In the genomic region with DNA sequence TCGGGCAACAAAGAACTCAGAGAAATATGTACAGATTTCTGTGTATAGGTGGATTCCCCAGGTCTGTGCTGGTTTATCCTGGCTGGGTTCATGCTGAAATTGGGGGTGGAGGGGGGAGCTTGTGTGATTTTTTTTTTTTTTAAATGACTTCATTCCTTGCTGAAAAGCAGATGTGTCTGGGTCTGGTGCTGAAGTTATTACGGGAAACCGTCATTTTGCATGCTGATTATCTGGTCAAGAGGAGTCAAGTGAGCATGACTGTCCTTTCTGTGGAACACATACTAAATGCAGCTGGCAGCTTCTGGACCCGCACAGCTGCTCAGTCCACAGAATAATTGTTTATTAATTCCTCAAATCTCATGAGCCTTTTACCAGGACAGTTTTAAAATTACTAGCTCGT, we compare ENCODE assay signal across 7 mouse cellular contexts.
A peak's percentile ranks its signal among the peaks of the same experiment; 100 is the strongest.
DNase-seq lines count a peak whose midpoint lies in the region; ATAC-seq and TF ChIP-seq lines count a peak whose summit lies in the region.

No protein-coding gene starts in this region.

- no peak for TF ChIP-seq POLR2A in lung, adult 2 months (IDR thresholded peaks at IDR 0.05; ENCODE audit: borderline replicate concordance, extremely low read depth, low read depth, low read length)

- no peak for TF ChIP-seq CTCF in left cerebral cortex, adult 2 months (IDR thresholded peaks at IDR 0.05)
- no peak for TF ChIP-seq CTCF in lung, adult 2 months (IDR thresholded peaks at IDR 0.05; ENCODE audit: insufficient read depth, low read length)

- no peaks in the 10 kb centered on the region for H3K36me3 ChIP-seq in forebrain, embryonic 12.5 days (replicated peaks)
- no peaks in the 10 kb centered on the region for H3K36me3 ChIP-seq in limb, embryonic 10.5 days
- no peaks in the 10 kb centered on the region for H3K36me3 ChIP-seq in stomach, embryonic 14.5 days (ENCODE audit: control insufficient read depth, insufficient read depth, low read length)

- H3K4me2 ChIP-seq in forebrain, embryonic 12.5 days, result peak overlapping the region; percentile 47
- peak overlapping the region; percentile 40 for H3K4me2 ChIP-seq in stomach, embryonic 14.5 days (replicated peaks; ENCODE audit: low read depth, low read length)

- 50% methylated on average over 5 of the region's 5 CpGs for WGBS in forebrain, embryonic 12.5 days
- WGBS in limb, embryonic 10.5 days, result 65% methylated on average over 5 of the region's 5 CpGs
- WGBS in stomach, embryonic 14.5 days, result 25% methylated on average over 5 of the region's 5 CpGs
- 44% methylated on average over 5 of the region's 5 CpGs for WGBS in lung, adult 2 months

- H3K9ac ChIP-seq in forebrain, embryonic 12.5 days, result peak overlapping the region; percentile 36; the same call in 1 of the 2 replicates
- no peak overlapping the region for H3K9ac ChIP-seq in stomach, embryonic 14.5 days (replicated peaks; ENCODE audit: low read depth, low read length)

- H3K9me3 ChIP-seq in forebrain, embryonic 12.5 days, result no peaks in the 10 kb centered on the region
- H3K9me3 ChIP-seq in limb, embryonic 10.5 days (replicated peaks), result no peaks in the 10 kb centered on the region
- no peaks in the 10 kb centered on the region for H3K9me3 ChIP-seq in stomach, embryonic 14.5 days (ENCODE audit: control insufficient read depth, low read depth, low read length)

- ATAC-seq in forebrain, embryonic 12.5 days (ENCODE audit: low FRiP score), result no peak
- no peak for ATAC-seq in stomach, embryonic 14.5 days (ENCODE audit: insufficient number of reproducible peaks, insufficient read depth, low FRiP score, low read depth)

- intact Hi-C loops in left cerebral cortex, adult 2 months (cut with DNase I), result loop anchor here (10.0 kb wide), 1 partner anchor 215 kb away; no protein-coding TSS in a partner anchor

- peaks cover 35% of the 10 kb centered on the region for H3K4me1 ChIP-seq in forebrain, embryonic 12.5 days
- peaks cover 21% of the 10 kb centered on the region for H3K4me1 ChIP-seq in limb, embryonic 10.5 days
- peaks cover 13% of the 10 kb centered on the region; the same call in 1 of the 2 replicates for H3K4me1 ChIP-seq in stomach, embryonic 14.5 days (ENCODE audit: control insufficient read depth, insufficient read depth, low read length)
- H3K4me1 ChIP-seq in lung, adult 2 months (ENCODE audit: control insufficient read depth, insufficient read depth, low read length), result no peaks in the 10 kb centered on the region

- H3K27me3 ChIP-seq in forebrain, embryonic 12.5 days, result no peaks in the 10 kb centered on the region
- no peaks in the 10 kb centered on the region for H3K27me3 ChIP-seq in limb, embryonic 10.5 days (ENCODE audit: low read depth, poor library complexity, severe bottlenecking)
- no peaks in the 10 kb centered on the region for H3K27me3 ChIP-seq in stomach, embryonic 14.5 days (ENCODE audit: control insufficient read depth, insufficient read depth, low read length)

- peak overlapping the region; percentile 54 for H3K4me3 ChIP-seq in left cerebral cortex, adult 2 months
- peak overlapping the region; percentile 26 for H3K4me3 ChIP-seq in forebrain, embryonic 12.5 days (replicated peaks)
- H3K4me3 ChIP-seq in limb, embryonic 10.5 days, result peak overlapping the region; percentile 33
- peak overlapping the region; percentile 2; the same call in 1 of the 2 replicates for H3K4me3 ChIP-seq in stomach, embryonic 14.5 days (ENCODE audit: low read depth, low read length)
- no peak overlapping the region for H3K4me3 ChIP-seq in lung, adult 2 months (replicated peaks; ENCODE audit: extremely low read depth, low read depth, low read length)

- no peak for DNase-seq in left cerebral cortex, adult 2 months (ENCODE audit: extremely low spot score in 1 of 2, low spot score in 2 of 2)
- no peak for DNase-seq in left cerebral cortex, adult 9 months (ENCODE audit: low spot score in 2 of 2)
- DNase-seq in limb, embryonic 10.5 days (ENCODE audit: low spot score), result no peak
- no peak for DNase-seq in adrenal gland, adult (ENCODE audit: inconsistent age in 2 of 2, low spot score in 1 of 2)
- DNase-seq in lung, adult 2 months, result no peak

- peak overlapping the region; percentile 76 for H3K27ac ChIP-seq in left cerebral cortex, adult 2 months
- H3K27ac ChIP-seq in forebrain, embryonic 12.5 days, result peak overlapping the region; percentile 68
- no peak overlapping the region for H3K27ac ChIP-seq in limb, embryonic 10.5 days
- H3K27ac ChIP-seq in stomach, embryonic 14.5 days (ENCODE audit: low read length), result no peak overlapping the region

Comparison
In these comparisons a context has a peak if more than half of its experiments do, and no peak if none do; other contexts are left out.
1. H3K27ac ChIP-seq: peak in left cerebral cortex, adult 2 months (single experiment) and forebrain, embryonic 12.5 days (single experiment); none in limb, embryonic 10.5 days (single experiment) and stomach, embryonic 14.5 days (single experiment).